Mouse (Mus musculus) limb, embryonic 14.5 days (tissue): ENCODE data around the gene Slc29a2. TPM values are rescaled to one million over a fixed set of nuclear protein-coding genes. Genes with fewer than 3 reads are reported as not detected.
A peak's percentile ranks its signal among the peaks of the same experiment; 100 is the strongest.

Experiments used
- ATAC-seq: fragments of 200-750 bp; cut with Nextera tagmentation; 2 replicates; pipeline ENCODE4 v1.8.0; 2017; ENCODE audit warnings: low read depth, moderate number of reproducible peaks, moderate TSS enrichment; ENCODE audit not compliant: low FRiP score
- DNase-seq: peaks from one replicate; pipeline ENCODE4 v3.0.0-alpha.2; 2015; ENCODE audit warnings: low spot score
- H3K27ac ChIP-seq: fragments of 300-500 bp; sonication (generic); replicated peaks from 2 replicates; pipeline ENCODE4 v1.5.1; 2014; ENCODE audit warnings: low read depth, mild to moderate bottlenecking, low read length, moderate library complexity, mixed read lengths
- H3K27me3 ChIP-seq: fragments of 300-500 bp; sonication (generic); 2 replicates; pipeline ENCODE4 v1.6.1; 2014; ENCODE audit warnings: low read length, mixed read lengths; ENCODE audit not compliant: control insufficient read depth, insufficient read depth
- H3K36me3 ChIP-seq: fragments of 300-500 bp; sonication (generic); 2 replicates; pipeline ENCODE4 v1.6.1; 2014; ENCODE audit warnings: mild to moderate bottlenecking, low read length, moderate library complexity, mixed read lengths; ENCODE audit not compliant: control insufficient read depth, insufficient read depth
- H3K4me1 ChIP-seq: fragments of 300-500 bp; sonication (generic); 2 replicates; pipeline ENCODE4 v1.6.1; 2014; ENCODE audit warnings: antibody characterized with exemption, low read length, mixed read lengths; ENCODE audit not compliant: control insufficient read depth, insufficient read depth
- H3K4me2 ChIP-seq: fragments of 300-500 bp; sonication (generic); replicated peaks from 2 replicates; pipeline ENCODE4 v1.6.1; 2014; ENCODE audit warnings: low read depth, mild to moderate bottlenecking, low read length, moderate library complexity; ENCODE audit not compliant: severe bottlenecking
- H3K4me3 ChIP-seq: fragments of 300-500 bp; sonication (generic); replicated peaks from 2 replicates; pipeline ENCODE4 v1.5.1; 2014; ENCODE audit warnings: low read length
- H3K9ac ChIP-seq: fragments of 300-500 bp; sonication (generic); 2 replicates; pipeline ENCODE4 v1.6.1; 2014; ENCODE audit warnings: mild to moderate bottlenecking, low read depth, low read length, moderate library complexity; ENCODE audit not compliant: severe bottlenecking
- H3K9me3 ChIP-seq: fragments of 300-500 bp; sonication (generic); 2 replicates; pipeline ENCODE4 v1.6.1; 2016; ENCODE audit warnings: low read length; ENCODE audit not compliant: control insufficient read depth
- POLR2A ChIP-seq: fragments of 200-500 bp; IDR thresholded peaks from 2 replicates; pipeline ENCODE4 v1.8.0; 2012; ENCODE audit warnings: inconsistent platforms, mild to moderate bottlenecking, moderate library complexity, borderline replicate concordance; ENCODE audit not compliant: insufficient read depth, insufficient read length; ENCODE audit errors: extremely low read depth
- WGBS: fragments of 180-500 bp; shearing (Covaris S2); extraction: QIAGEN DNeasy Blood & Tissue Kit; methylation state at CpG from one replicate; pipeline ENCODE4 v1.1.7; 2014; 5-methylcytosine and 5-hydroxymethylcytosine counted together
- polyA plus RNA-seq, 2 experiments: library from polyadenylated mRNA; depleted of rRNA in 1 of 2; stranded (reverse) in 1 of 2; unstranded in 1 of 2; fragments of >200 nt; fragmentation: Nextera tagmentation in 1 of 2; extraction: Ambion mirVana in 1 of 2; gene quantifications; 2 replicates each; pipeline versions ENCODE4 v1.2.1 to v1.2.3; 2012 to 2014

Gene Slc29a2
- polyA plus RNA-seq, 2 experiments = 3.7 to 15.7 TPM

DNA sequence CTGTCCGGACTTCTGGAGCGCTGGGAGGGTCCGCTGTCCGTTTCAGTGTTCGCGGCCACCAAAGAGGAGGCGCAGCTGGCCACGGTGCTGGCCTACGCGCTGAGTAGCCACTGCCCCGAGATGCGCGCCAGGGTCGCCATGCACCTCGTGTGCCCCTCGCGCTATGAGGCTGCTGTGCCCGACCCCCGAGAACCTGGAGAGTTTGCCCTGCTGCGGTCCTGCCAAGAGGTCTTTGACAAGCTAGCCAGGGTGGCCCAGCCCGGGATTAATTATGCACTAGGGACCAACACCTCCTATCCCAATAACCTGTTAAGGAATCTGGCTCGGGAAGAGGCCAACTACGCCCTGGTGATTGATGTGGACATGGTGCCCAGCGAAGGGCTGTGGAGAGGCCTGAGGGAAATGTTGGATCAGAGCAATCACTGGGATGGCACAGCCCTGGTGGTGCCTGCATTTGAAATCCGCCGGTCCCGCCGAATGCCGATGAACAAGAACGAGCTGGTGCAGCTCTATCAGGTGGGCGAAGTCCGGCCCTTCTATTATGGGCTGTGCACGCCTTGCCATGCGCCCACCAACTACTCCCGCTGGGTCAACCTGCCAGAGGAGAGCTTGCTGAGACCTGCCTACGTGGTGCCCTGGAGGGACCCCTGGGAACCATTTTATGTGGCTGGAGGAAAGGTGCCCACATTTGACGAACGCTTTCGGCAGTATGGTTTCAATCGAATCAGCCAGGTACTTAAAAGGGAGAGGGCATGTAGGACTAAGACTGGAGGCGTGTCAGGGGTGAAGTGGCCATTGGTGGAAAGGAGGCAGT lies 15.8 kb downstream of the Slc29a2 start:
- H3K27me3 ChIP-seq = no peaks in the 10 kb centered on the region
- H3K4me1 ChIP-seq = peaks cover 22% of the 10 kb centered on the region
- ATAC-seq (no peak), DNase-seq (no peak)
- peak overlapping the region; percentile 98 for H3K4me2 ChIP-seq
- H3K9ac ChIP-seq = peak overlapping the region; percentile 86
- no peak overlapping the region for H3K27ac ChIP-seq
- WGBS = 7% methylated on average over 41 of the region's 41 CpGs
- peak overlapping the region; percentile 78 for H3K4me3 ChIP-seq
- TF ChIP-seq POLR2A = no peak
- no peaks in the 10 kb centered on the region for H3K9me3 ChIP-seq
- no peaks in the 10 kb centered on the region for H3K36me3 ChIP-seq

DNA sequence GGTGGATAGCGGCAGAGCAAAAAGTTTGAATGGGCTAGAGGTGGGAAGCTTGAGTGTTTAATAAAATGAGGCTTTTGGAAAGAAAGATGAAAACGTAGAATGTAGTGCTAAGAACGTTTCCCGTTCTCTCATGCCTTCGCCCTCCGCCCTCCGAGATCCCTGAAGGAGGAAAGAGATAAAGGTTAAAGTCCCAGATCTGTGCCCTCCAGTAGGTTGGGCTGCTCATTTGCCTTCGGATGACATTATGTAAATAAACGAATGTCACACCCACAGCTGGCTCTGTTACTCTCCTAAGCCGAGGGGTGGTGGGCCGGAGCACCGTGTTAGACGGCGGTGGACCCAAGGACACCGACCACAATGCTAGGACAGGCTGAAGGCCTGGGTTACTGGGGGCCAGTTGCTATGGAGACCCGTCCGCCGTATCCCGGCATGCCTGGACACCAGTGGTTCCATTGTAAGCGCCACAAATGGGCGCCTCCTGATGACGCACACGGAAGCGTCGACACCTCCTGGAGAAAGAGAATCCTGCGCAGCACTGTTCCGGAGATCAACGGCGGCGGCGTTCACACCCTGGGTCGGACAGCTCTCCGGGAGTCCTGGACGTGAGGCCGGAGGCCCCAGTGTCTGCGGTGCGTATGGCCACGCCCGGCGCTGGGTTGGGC lies 17.3 kb downstream of the Slc29a2 start, which contains the start of gene Brms1:
TSS of gene Brms1 (plus strand) at position 493 of the 662 bp plus-strand sequence.
- DNase-seq (peak; percentile 94), ATAC-seq (peak; percentile 75)
- no peaks in the 10 kb centered on the region for H3K36me3 ChIP-seq
- 8% methylated on average over 40 of the region's 40 CpGs for WGBS
- H3K9ac ChIP-seq = peak within 1 kb of the TSS; percentile 86
- H3K9me3 ChIP-seq = no peaks in the 10 kb centered on the region
- peaks cover 22% of the 10 kb centered on the region for H3K4me1 ChIP-seq
- H3K27me3 ChIP-seq = no peaks in the 10 kb centered on the region
- no peak for TF ChIP-seq POLR2A
- peak within 1 kb of the TSS; percentile 98 for H3K4me2 ChIP-seq
- H3K4me3 ChIP-seq = peak within 1 kb of the TSS; percentile 78
- H3K27ac ChIP-seq = 0 out of 2 replicates have a peak within 1 kb of the TSS, but pooled peaks have one; percentile 43

DNA sequence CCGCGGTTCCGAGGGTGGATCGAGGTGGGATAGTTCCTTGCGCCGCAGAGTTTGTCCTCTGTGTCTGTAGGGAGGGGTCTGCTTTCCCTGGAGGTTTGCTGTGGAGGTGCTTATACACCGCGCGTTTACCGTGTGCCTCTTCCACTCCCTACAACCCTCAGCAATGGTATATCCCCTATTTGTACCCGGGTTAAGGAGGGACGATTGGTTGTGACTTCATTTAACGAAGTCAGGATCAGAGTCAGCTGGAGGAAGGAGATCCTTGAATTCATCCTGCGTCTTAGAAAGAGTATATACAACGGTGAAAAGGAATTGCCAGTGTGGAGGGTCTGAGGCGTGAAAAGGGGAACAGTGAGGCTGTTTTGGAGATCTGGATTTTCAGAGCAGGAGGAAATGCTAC lies 17.9 kb downstream of the Slc29a2 start:
- WGBS = 2% methylated on average over 16 of the region's 16 CpGs
- no peak for DNase-seq
- TF ChIP-seq POLR2A = no peak
- H3K4me2 ChIP-seq = peak overlapping the region; percentile 98
- peak overlapping the region; percentile 73 for H3K9ac ChIP-seq
- ATAC-seq = no peak
- H3K4me3 ChIP-seq = peak overlapping the region; percentile 78
- peaks cover 22% of the 10 kb centered on the region for H3K4me1 ChIP-seq
- no peaks in the 10 kb centered on the region for H3K9me3 ChIP-seq
- 0 out of 2 replicates have a peak overlapping the region, but pooled peaks have one; percentile 43 for H3K27ac ChIP-seq
- peaks cover 3% of the 10 kb centered on the region for H3K36me3 ChIP-seq
- H3K27me3 ChIP-seq = no peaks in the 10 kb centered on the region

GRCm38 (mm10) chr19:5045531-5045930 lies 21.9 kb downstream of the Slc29a2 start:
- no peak for DNase-seq
- H3K4me2 ChIP-seq = no peak overlapping the region
- no peak overlapping the region for H3K9ac ChIP-seq
- no peak overlapping the region for H3K4me3 ChIP-seq
- H3K36me3 ChIP-seq = peaks cover 35% of the 10 kb centered on the region
- H3K27ac ChIP-seq = no peak overlapping the region
- 83% methylated on average over 4 of the region's 4 CpGs for WGBS
- peaks cover 12% of the 10 kb centered on the region for H3K4me1 ChIP-seq
- TF ChIP-seq POLR2A = no peak
- no peaks in the 10 kb centered on the region for H3K9me3 ChIP-seq
- ATAC-seq = no peak
- H3K27me3 ChIP-seq = no peaks in the 10 kb centered on the region

DNA sequence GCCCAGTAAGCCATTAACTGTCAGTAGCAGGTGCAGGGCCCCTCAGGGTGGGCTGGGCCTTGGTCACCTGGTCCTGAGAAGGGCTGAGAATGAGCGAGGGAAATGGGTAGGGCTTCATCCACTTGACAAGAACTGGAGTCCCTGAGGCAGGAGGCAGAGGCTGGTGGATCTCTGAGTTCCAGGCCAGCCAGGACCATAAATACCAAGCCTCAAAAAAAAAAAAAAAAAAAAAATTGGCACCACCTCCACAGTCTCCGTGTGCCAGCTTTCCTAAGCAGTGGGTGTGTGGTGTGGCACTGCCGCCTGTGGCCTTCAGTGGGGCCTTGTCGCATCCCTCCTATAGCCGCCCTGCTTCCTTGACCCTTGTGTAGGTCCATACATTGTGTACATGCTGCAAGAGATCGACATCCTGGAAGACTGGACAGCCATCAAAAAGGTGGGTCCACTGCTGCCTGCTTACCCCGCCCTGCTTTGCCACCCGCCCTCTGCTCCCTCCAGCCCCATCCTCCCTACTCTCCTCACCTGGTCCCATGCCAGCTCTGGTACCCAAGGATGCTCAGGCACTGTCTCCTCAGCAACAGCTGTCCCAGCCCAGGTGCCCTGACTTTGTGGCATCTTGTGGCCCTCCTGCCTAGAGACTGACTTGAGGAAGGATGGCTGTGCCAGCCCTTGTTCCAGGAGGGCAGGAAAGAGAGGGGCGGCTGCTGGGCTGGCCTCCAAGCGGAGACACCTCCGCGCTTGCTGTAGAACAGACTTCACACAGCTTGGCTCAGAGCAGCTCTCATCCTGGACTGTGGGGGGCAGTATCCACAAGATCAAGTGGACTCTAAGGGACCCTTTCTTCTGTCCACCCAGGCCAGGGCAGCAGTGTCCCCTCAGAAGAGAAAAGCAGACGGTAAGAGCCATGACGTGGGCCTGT lies 24.7 kb downstream of the Slc29a2 start:
- Histone ChIP-seq H3K36me3 (peaks cover 35% of the 10 kb centered on the region), H3K27ac (no peak overlapping the region), H3K9ac (no peak overlapping the region), H3K4me2 (no peak overlapping the region), H3K4me3 (no peak overlapping the region), H3K9me3 (no peaks in the 10 kb centered on the region), H3K4me1 (peaks cover 8% of the 10 kb centered on the region), H3K27me3 (peaks cover 22% of the 10 kb centered on the region)
- DNase-seq (no peak), ATAC-seq (no peak)
- no peak for TF ChIP-seq POLR2A
- 87% methylated on average over 14 of the region's 14 CpGs for WGBS
